Mouse (Mus musculus): ENCODE measurements around the gene Srsf1. TPM values are rescaled to one million over a fixed set of nuclear protein-coding genes. Genes with fewer than 3 reads are reported as not detected.
A peak's percentile ranks its signal among the peaks of the same experiment; 100 is the strongest.
"Not testable (repeated sequence)": the region's sequence is repeated elsewhere in the genome, so short reads cannot be mapped to it uniquely, and the experiment has no call there.

Gene Srsf1
- polyA plus RNA-seq, 1 experiment, result 143 TPM

- Histone ChIP-seq H3K4me3 (ENCODE audit: insufficient read depth, poor library complexity, severe bottlenecking) (no peak overlapping the region), H3K79me3 (ENCODE audit: low read depth) (no peaks in the 10 kb centered on the region), H3ac (ENCODE audit: control insufficient read depth, insufficient read length, low read depth) (no peak overlapping the region), H3K27me3 (ENCODE audit: control insufficient read depth, insufficient read depth, insufficient read length) (no peaks in the 10 kb centered on the region), H3K36me3 (ENCODE audit: control insufficient read depth, insufficient read depth) (no peaks in the 10 kb centered on the region), H3K79me2 (ENCODE audit: control insufficient read depth, insufficient read depth) (peaks cover 10% of the 10 kb centered on the region)
- TF ChIP-seq MAX (IDR thresholded peaks at IDR 0.05) (no peak), MYOG (IDR thresholded peaks at IDR 0.05; ENCODE audit: control insufficient read depth, extremely low read depth, insufficient read length) (no peak), CEBPB (IDR thresholded peaks at IDR 0.05; ENCODE audit: low read depth) (no peak), USF1 (IDR thresholded peaks at IDR 0.05; ENCODE audit: low read depth) (no peak), FOSL1 (IDR thresholded peaks at IDR 0.05; ENCODE audit: insufficient read depth, low read length, poor library complexity, severe bottlenecking) (no peak), MYOD1 (IDR thresholded peaks at IDR 0.05; ENCODE audit: control insufficient read depth, insufficient read length, low read depth) (no peak), CTCF (IDR thresholded peaks at IDR 0.05; ENCODE audit: control insufficient read depth, insufficient read depth, insufficient read length) (no peak)
These were observed 8.1 kb upstream of the Srsf1 start for GRCm38 (mm10) chr11:88039066-88039465.

GRCm38 (mm10) chr11:88044314-88044713 is 2.9 kb upstream of the Srsf1 start:
- Histone ChIP-seq H3K27me3 (ENCODE audit: control insufficient read depth, insufficient read depth, insufficient read length) (no peaks in the 10 kb centered on the region), H3K4me3 (ENCODE audit: insufficient read depth, poor library complexity, severe bottlenecking) (no peak overlapping the region), H3K79me2 (ENCODE audit: control insufficient read depth, insufficient read depth) (peaks cover 42% of the 10 kb centered on the region), H3ac (ENCODE audit: control insufficient read depth, insufficient read length, low read depth) (no peak overlapping the region), H3K36me3 (ENCODE audit: control insufficient read depth, insufficient read depth) (peaks cover 9% of the 10 kb centered on the region), H3K79me3 (ENCODE audit: low read depth) (peaks cover 22% of the 10 kb centered on the region)
- TF ChIP-seq FOSL1 (IDR thresholded peaks at IDR 0.05; ENCODE audit: insufficient read depth, low read length, poor library complexity, severe bottlenecking) (no peak), USF1 (IDR thresholded peaks at IDR 0.05; ENCODE audit: low read depth) (no peak), MYOD1 (IDR thresholded peaks at IDR 0.05; ENCODE audit: control insufficient read depth, insufficient read length, low read depth) (no peak), CEBPB (IDR thresholded peaks at IDR 0.05; ENCODE audit: low read depth) (no peak), MAX (IDR thresholded peaks at IDR 0.05) (no peak), CTCF (IDR thresholded peaks at IDR 0.05; ENCODE audit: control insufficient read depth, insufficient read depth, insufficient read length) (no peak), MYOG (IDR thresholded peaks at IDR 0.05; ENCODE audit: control insufficient read depth, extremely low read depth, insufficient read length) (no peak)

GRCm38 (mm10) chr11:88045159-88045558 is 2.0 kb upstream of the Srsf1 start:
- H3K79me2 ChIP-seq (ENCODE audit: control insufficient read depth, insufficient read depth), result peaks cover 50% of the 10 kb centered on the region
- H3ac ChIP-seq (ENCODE audit: control insufficient read depth, insufficient read length, low read depth); H3K4me3 ChIP-seq (ENCODE audit: insufficient read depth, poor library complexity, severe bottlenecking); H3K27me3 ChIP-seq (ENCODE audit: control insufficient read depth, insufficient read depth, insufficient read length): not testable (repeated sequence)
- peaks cover 31% of the 10 kb centered on the region for H3K79me3 ChIP-seq (ENCODE audit: low read depth)
- peaks cover 17% of the 10 kb centered on the region for H3K36me3 ChIP-seq (ENCODE audit: control insufficient read depth, insufficient read depth)

DNA sequence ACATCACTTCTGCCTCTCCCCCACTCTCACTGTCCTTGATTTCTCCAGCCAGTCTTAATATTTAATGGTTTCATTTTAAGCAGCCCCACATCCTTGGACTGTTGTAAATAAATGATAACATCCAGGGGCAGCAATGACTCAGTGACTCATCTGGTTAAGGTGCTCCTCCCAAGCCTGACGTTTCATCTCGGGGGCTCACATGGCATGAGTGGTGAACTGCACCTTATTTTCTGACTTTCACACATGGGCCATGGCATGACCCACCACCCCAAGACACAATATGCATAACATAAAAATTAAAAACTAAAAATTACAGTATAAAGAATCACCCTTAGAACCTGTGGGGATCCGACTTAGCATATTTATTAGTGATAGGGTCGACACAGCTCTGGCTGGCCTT is 1.3 kb upstream of the Srsf1 start:
- H3K4me3 ChIP-seq (ENCODE audit: insufficient read depth, poor library complexity, severe bottlenecking), result no peak overlapping the region
- H3K27me3 ChIP-seq (ENCODE audit: control insufficient read depth, insufficient read depth, insufficient read length), result no peaks in the 10 kb centered on the region
- no peak for TF ChIP-seq USF1 (IDR thresholded peaks at IDR 0.05; ENCODE audit: low read depth)
- TF ChIP-seq CEBPB (IDR thresholded peaks at IDR 0.05; ENCODE audit: low read depth), result no peak
- TF ChIP-seq MYOD1 (IDR thresholded peaks at IDR 0.05; ENCODE audit: control insufficient read depth, insufficient read length, low read depth), result no peak
- TF ChIP-seq CTCF (IDR thresholded peaks at IDR 0.05; ENCODE audit: control insufficient read depth, insufficient read depth, insufficient read length), result no peak
- TF ChIP-seq MYOG (IDR thresholded peaks at IDR 0.05; ENCODE audit: control insufficient read depth, extremely low read depth, insufficient read length), result no peak
- TF ChIP-seq FOSL1 (IDR thresholded peaks at IDR 0.05; ENCODE audit: insufficient read depth, low read length, poor library complexity, severe bottlenecking), result no peak
- no peak for TF ChIP-seq MAX (IDR thresholded peaks at IDR 0.05)
- H3K79me2 ChIP-seq (ENCODE audit: control insufficient read depth, insufficient read depth), result peaks cover 58% of the 10 kb centered on the region
- peaks cover 24% of the 10 kb centered on the region for H3K36me3 ChIP-seq (ENCODE audit: control insufficient read depth, insufficient read depth)
- H3ac ChIP-seq (ENCODE audit: control insufficient read depth, insufficient read length, low read depth), result peak overlapping the region; percentile 13
- H3K79me3 ChIP-seq (ENCODE audit: low read depth), result peaks cover 38% of the 10 kb centered on the region

DNA sequence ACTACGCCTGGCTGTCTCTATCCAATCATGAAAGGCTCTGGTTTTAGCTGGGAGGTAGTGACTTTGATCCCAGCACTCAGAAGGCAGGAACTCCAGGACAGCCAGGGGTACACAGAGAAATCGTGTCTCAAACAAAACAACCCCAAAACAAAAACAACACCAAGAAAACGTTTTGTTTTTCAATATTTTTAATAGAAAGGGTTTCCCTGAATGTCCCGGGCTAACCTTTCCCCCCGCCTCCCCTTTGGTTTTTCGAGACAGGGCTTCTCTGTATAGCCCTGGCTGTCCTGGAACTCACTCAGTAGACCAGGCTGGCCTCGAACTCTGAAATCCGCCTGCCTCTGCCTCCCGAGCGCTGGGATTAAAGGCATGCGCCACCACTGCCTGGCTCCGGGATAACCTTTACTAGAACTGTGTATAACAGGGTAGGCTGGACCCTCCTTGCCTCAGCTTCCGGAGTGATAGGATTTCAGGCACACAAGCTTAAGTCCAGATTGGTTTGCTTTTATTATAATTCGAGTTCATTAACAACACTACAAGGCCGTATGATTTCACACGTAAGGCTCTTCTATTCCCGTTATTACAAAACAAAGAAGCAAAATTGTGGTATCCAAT is 743 bp upstream of the Srsf1 start:
- H3ac ChIP-seq (ENCODE audit: control insufficient read depth, insufficient read length, low read depth), result no peak overlapping the region
- H3K36me3 ChIP-seq (ENCODE audit: control insufficient read depth, insufficient read depth), result peaks cover 30% of the 10 kb centered on the region
- peaks cover 63% of the 10 kb centered on the region for H3K79me2 ChIP-seq (ENCODE audit: control insufficient read depth, insufficient read depth)
- H3K79me3 ChIP-seq (ENCODE audit: low read depth), result peaks cover 44% of the 10 kb centered on the region
- no peak for TF ChIP-seq MYOG (IDR thresholded peaks at IDR 0.05; ENCODE audit: control insufficient read depth, extremely low read depth, insufficient read length)
- no peaks in the 10 kb centered on the region for H3K27me3 ChIP-seq (ENCODE audit: control insufficient read depth, insufficient read depth, insufficient read length)
- H3K4me3 ChIP-seq (ENCODE audit: insufficient read depth, poor library complexity, severe bottlenecking), result peak overlapping the region; percentile 99

- H3K27me3 ChIP-seq (ENCODE audit: control insufficient read depth, insufficient read depth, insufficient read length), result no peaks in the 10 kb centered on the region
- H3K79me3 ChIP-seq (ENCODE audit: low read depth), result peaks cover 54% of the 10 kb centered on the region
- peaks cover 46% of the 10 kb centered on the region for H3K36me3 ChIP-seq (ENCODE audit: control insufficient read depth, insufficient read depth)
- peak overlapping the region; percentile 99 for H3K4me3 ChIP-seq (ENCODE audit: insufficient read depth, poor library complexity, severe bottlenecking)
- H3ac ChIP-seq (ENCODE audit: control insufficient read depth, insufficient read length, low read depth), result peak overlapping the region; percentile 97
- peaks cover 73% of the 10 kb centered on the region for H3K79me2 ChIP-seq (ENCODE audit: control insufficient read depth, insufficient read depth)
- TF ChIP-seq MYOG (IDR thresholded peaks at IDR 0.05; ENCODE audit: control insufficient read depth, extremely low read depth, insufficient read length), result no peak
- TF ChIP-seq MAX (IDR thresholded peaks at IDR 0.05), result peak; percentile 62
These were observed 828 bp downstream of the Srsf1 start for GRCm38 (mm10) chr11:88047871-88048531.

All from C2C12 (cell line).